Mouse (Mus musculus) adrenal gland, adult 10 weeks (tissue): ENCODE results near the gene Cog2. TPM values are rescaled to one million over a fixed set of nuclear protein-coding genes. Genes with fewer than 3 reads are reported as not detected.

Source experiments
- polyA plus RNA-seq: library from polyadenylated mRNA; stranded (reverse); fragments of 350-450 nt; fragmentation: Illumina TruSeq; extraction: RNeasy Lipid Tissue Mini Kit (QIAGEN cat#74804); gene quantifications from one replicate; pipeline ENCODE4 v1.2.3, GENCODE M21; 2014; ENCODE audit warnings: low read depth, low replicate concordance

Cog2 gene
- 13.0 TPM for polyA plus RNA-seq

DNA sequence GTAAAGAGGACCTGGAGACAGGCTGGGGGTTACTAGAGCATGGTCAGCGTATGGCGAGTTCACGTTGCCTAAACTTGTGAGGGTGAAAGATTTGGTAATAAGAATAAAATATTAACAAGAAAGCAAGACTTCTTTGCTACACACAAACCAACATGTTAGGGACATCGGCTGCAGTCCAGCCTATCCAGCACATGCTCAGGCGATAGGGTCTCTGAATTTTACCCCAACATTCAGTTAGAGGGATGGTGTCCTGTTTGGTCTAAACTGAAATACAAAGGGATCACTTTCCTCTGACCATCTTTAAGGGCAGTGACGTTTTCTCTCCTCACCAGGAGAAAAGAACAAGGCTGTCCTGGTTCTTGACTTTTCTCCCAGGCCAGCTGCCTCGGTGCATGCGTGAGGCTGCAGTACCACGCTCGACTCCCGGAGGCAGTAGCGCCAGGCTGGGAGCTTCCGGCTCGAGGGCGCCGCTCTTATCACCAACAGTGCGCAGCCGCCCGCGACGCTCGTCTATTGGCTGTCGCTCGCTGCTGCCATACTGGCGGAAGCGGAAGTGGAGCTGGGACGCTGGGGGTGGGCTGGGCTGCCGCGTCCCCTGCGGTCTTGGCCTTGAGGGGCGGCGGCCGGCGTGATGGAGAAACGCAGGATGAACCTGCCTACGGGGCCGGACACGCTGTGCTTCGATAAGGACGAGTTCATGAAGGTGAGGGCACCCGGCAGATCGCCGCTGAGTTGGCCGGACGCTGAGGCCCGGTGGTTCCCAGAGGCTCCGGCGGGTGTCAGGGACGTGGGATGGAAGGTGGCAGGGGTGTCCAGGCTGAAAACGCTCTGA lies at the start of gene Cog2:
Gene Cog2 (plus strand): TSS at position 519 of the 832 bp plus-strand sequence.

DNA sequence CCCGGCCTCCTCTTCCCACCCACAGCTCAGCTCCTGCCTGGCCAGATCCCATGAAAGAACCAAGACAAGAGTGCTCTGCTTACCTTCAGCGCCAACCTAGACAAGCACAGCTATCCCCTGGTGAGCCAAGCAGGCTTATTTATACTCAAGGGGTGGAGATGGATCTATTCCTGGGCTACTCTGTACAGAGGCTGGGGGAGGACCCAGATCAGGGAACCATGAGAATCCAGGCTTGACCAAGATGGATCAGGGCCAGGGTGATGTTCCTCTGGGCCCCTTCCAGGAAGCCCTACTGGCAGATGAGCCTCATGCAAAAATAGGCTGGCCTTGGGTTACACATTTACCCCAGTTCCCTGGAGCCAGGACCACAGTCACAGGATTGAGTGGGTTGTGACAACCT lies 49.0 kb downstream of the Cog2 start, which contains the start of gene Agt:
Gene Agt (minus strand): TSS at position 114 of the 400 bp plus-strand sequence.

DNA sequence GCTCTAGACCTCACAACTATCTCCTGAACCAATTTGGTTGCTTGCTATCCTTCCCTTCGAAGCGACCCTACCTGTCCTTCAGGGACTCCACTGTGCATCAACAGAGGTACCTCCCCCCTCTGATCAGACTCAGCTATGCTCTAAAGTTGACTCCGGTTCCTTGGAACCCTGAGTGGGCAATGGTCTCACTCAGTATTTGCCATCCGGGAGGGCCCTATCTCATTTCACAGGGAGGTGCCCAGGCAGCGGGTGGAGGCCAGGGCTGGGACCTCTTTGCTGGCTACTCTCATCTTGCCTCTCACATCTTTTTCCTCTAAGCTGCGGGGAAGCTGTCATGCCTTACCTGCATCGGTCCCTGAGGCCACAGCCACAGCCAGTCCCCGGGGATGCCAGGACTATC lies 55.2 kb downstream of the Cog2 start, which contains the start of gene Capn9:
Gene Capn9 (plus strand): TSS at position 301 of the 400 bp plus-strand sequence.

Other genes starting within 250 kb of the Cog2 start
- gene Pgbd5, start 81.1 kb upstream of the Cog2 start, polyA plus RNA-seq = 2.6 TPM
- gene Agt, start 48.9 kb downstream of the Cog2 start, polyA plus RNA-seq = 1.6 TPM
- gene Capn9, start 55.3 kb downstream of the Cog2 start, polyA plus RNA-seq = not detected
- gene 2310022B05Rik, start 142.6 kb downstream of the Cog2 start, polyA plus RNA-seq = 19.2 TPM
- gene Ttc13, start 201.2 kb downstream of the Cog2 start, polyA plus RNA-seq = 32.3 TPM
- 2.7 TPM for gene Arv1, start 201.4 kb downstream of the Cog2 start, polyA plus RNA-seq
- gene Fam89a, start 231.1 kb downstream of the Cog2 start, polyA plus RNA-seq = 0.47 TPM